8 mouse cellular contexts compared by ENCODE assay signal in the genomic region with DNA sequence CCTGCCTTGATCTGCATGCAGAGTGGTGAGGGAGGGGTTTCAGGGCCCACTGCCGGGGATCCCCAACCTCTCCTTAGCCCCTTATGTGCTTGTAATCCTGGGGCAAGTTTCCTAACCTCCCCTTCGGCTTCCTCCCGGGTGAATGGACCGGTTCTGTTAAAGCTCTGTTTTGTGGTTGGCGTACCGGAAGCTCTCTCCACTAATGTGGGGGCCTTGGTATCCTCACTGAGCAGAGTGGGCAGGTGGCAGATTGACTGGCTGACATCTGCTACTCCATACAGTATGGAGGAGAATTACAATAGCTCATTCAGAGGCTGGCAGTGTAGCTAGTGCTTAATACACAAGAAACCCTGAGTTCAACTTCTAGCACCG. TPM values are rescaled to one million over a fixed set of nuclear protein-coding genes. Genes with fewer than 3 reads are reported as not detected.
DNase-seq lines count a peak whose midpoint lies in the region; ATAC-seq lines count a peak whose summit lies in the region.

No protein-coding gene starts in this region.

- peak overlapping the region; percentile 82 for H3K27ac ChIP-seq in lung, embryonic 15.5 days
- peak overlapping the region; percentile 79 for H3K27ac ChIP-seq in midbrain, embryonic 12.5 days (replicated peaks)

- H3K36me3 ChIP-seq in lung, embryonic 15.5 days: no peaks in the 10 kb centered on the region
- H3K36me3 ChIP-seq in midbrain, embryonic 12.5 days: no peaks in the 10 kb centered on the region

- H3K4me2 ChIP-seq in lung, embryonic 15.5 days: peak overlapping the region; percentile 68
- H3K4me2 ChIP-seq in midbrain, embryonic 12.5 days (replicated peaks): peak overlapping the region; percentile 76

- H3K9ac ChIP-seq in lung, embryonic 15.5 days: peak overlapping the region; percentile 91
- H3K9ac ChIP-seq in midbrain, embryonic 12.5 days (replicated peaks): peak overlapping the region; percentile 81

- H3K4me3 ChIP-seq in lung, embryonic 15.5 days: peak overlapping the region; percentile 83
- peak overlapping the region; percentile 63 for H3K4me3 ChIP-seq in midbrain, embryonic 12.5 days

- WGBS in lung, embryonic 15.5 days: 5% methylated on average over 7 of the region's 7 CpGs
- WGBS in midbrain, embryonic 12.5 days: 4% methylated on average over 7 of the region's 7 CpGs

- peaks cover 10% of the 10 kb centered on the region for H3K4me1 ChIP-seq in lung, embryonic 15.5 days
- H3K4me1 ChIP-seq in midbrain, embryonic 12.5 days: peaks cover 14% of the 10 kb centered on the region

- DNase-seq in lung, postnatal 14 days: no peak
- DNase-seq in c-Kit-positive CD71-negative TER-119-negative erythroid progenitor cells, embryonic 14.5 days (ENCODE audit: low read depth): peak; percentile 18
- DNase-seq in frontal cortex, postnatal 14 days (ENCODE audit: low spot score in 2 of 2): peak; percentile 17 to 26
- peak; percentile 62 to 77 for DNase-seq in layer of hippocampus, postnatal 14 days (ENCODE audit: low spot score in 2 of 2)
- DNase-seq in thymus, postnatal 14 days: peak; percentile 46
- DNase-seq in MN1 (ENCODE audit: low spot score): no peak

- no peaks in the 10 kb centered on the region for H3K9me3 ChIP-seq in lung, embryonic 15.5 days
- H3K9me3 ChIP-seq in midbrain, embryonic 12.5 days: no peaks in the 10 kb centered on the region

- H3K27me3 ChIP-seq in lung, embryonic 15.5 days: no peaks in the 10 kb centered on the region
- H3K27me3 ChIP-seq in midbrain, embryonic 12.5 days: no peaks in the 10 kb centered on the region

- ATAC-seq in lung, embryonic 15.5 days (ENCODE audit: borderline replicate concordance, extremely low read depth, low FRiP score, low TSS enrichment): 0 out of 2 replicates have a peak, but pooled peaks have one; percentile 12
- peak; percentile 63 for ATAC-seq in midbrain, embryonic 12.5 days (ENCODE audit: low FRiP score, low read depth)

RNA-seq across cellular contexts. Expression of gene Glrx3, which starts 0.8 kb away (rescaled TPM):
- polyA plus RNA-seq in lung, embryonic 15.5 days (2015; fragmentation: Nextera tagmentation; extraction: Ambion mirVana): 223 and 225 TPM in 2 replicates
- 100 to 1,000 TPM; 127 to 132 TPM for total RNA-seq in layer of hippocampus, postnatal 14 days (2021)
- polyA plus RNA-seq in midbrain, embryonic 12.5 days (2016; fragmentation: Nextera tagmentation; extraction: Ambion mirVana): 262 and 263 TPM in 2 replicates

RNA-seq across cellular contexts. Expression of gene 9430038I01Rik, which starts 27.6 kb away (rescaled TPM):
- 19.4 and 20.2 TPM in 2 replicates for polyA plus RNA-seq in lung, embryonic 15.5 days (2015; fragmentation: Nextera tagmentation; extraction: Ambion mirVana)
- total RNA-seq in layer of hippocampus, postnatal 14 days (2021): 1 to 10 TPM; 4.8 to 5.3 TPM
- 13.3 and 15.2 TPM in 2 replicates for polyA plus RNA-seq in midbrain, embryonic 12.5 days (2016; fragmentation: Nextera tagmentation; extraction: Ambion mirVana)

Comparison
In these comparisons a context has a peak if more than half of its experiments do, and no peak if none do; other contexts are left out.
1. DNase-seq: peak in c-Kit-positive CD71-negative TER-119-negative erythroid progenitor cells, embryonic 14.5 days (single experiment), frontal cortex, postnatal 14 days (2 of 2), layer of hippocampus, postnatal 14 days (2 of 2) and thymus, postnatal 14 days (single experiment); none in lung, postnatal 14 days (single experiment) and MN1 (single experiment).